Mouse (Mus musculus) testis, adult 2 months (tissue): ENCODE data around the gene Clasrp.

Source experiments
- CTCF ChIP-seq: fragments of 200-500 bp; IDR thresholded peaks from 2 replicates; pipeline ENCODE4 v1.5.1; 2012; ENCODE audit warnings: low read depth, mild to moderate bottlenecking, inconsistent platforms, low read length, moderate library complexity; ENCODE audit not compliant: control insufficient read depth, insufficient read depth, insufficient replicate concordance
- POLR2A ChIP-seq: fragments of 200-500 bp; IDR thresholded peaks from 2 replicates; pipeline ENCODE4 v1.6.1; 2012; ENCODE audit warnings: low read depth, mild to moderate bottlenecking, inconsistent platforms, low read length, moderate library complexity; ENCODE audit not compliant: control insufficient read depth

DNA sequence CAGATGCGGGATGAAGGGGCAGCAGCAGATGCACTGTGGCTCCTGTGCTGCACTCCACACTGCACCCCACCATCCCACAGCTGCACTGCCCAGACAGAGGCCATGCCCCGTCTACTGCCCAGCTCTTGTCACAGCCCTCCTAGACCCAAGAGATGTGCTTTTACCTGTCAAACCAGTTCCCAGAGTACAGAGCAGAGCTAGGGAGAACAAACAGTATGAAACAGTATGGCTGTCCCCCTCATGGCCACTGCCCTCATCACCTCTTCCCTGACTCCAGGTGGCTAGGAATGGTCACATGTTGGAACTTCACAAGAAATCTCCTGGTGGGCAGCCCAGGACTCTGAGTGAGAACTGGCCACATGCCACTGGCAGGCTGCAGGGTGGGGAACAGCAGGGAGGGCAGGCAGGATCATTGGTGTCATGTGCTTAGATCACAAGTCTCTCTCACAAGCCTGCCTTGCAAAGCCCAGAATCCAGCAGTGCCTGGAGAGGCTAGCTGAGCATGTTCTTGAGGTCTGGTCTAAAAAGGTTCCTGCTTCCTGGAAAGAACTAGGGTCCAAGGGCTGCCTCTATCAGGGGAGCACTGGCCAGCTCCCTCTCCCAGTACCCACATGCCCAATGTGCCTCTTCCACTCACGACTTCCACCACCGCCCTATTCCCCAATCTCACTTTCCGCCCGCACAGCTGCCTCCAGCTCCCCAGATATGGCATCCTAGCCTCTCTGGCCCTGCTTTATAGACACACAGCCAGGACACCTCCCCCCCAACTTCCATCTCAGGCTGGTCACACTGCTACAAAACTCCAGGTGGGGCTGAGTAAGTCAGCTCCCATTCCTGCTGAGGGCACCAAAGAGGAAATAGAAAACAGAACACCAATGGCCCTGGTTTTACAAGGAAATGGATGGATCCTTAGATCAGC, 46.0 kb downstream of the Clasrp start:
- TF ChIP-seq CTCF (no peak), POLR2A (no peak)
